Mouse (Mus musculus): ENCODE measurements around the gene Gm12666. TPM values are rescaled to one million over a fixed set of nuclear protein-coding genes. Genes with fewer than 3 reads are reported as not detected.
"Not testable (repeated sequence)": the region's sequence is repeated elsewhere in the genome, so short reads cannot be mapped to it uniquely, and the experiment has no call there.

The Gm12666 gene
- not detected in 2 replicates for polyA plus RNA-seq (2012; ENCODE audit: insufficient read depth, insufficient read length, missing spikeins)

DNA sequence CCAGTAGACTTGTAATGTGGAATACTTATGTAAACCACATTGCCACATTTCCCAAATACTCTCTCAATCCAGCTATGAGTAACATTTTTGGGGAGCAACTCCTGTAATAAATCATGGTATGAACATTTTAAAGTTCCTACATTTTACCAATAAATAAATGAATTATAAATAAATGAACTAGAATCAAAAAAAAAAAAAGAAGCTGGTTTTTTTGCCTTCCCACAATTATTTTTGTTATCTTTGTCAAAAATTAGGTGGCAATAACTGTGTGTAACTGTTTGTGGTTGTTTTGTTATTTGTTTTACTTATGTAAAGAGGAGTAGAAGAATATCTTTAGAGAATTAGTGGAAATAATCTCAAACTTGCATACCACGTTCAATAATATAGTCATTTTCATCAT is at the start of gene Gm12666:
Gene Gm12666 (minus strand): TSS at position 101 of the 400 bp plus-strand sequence.
- H3K27ac ChIP-seq (replicated peaks; ENCODE audit: low read depth, low read length); H3K4me3 ChIP-seq (ENCODE audit: insufficient read depth, low read depth, low read length); H3K4me1 ChIP-seq (ENCODE audit: control insufficient read depth, insufficient read depth, insufficient read length, low read length): not testable (repeated sequence)

DNA sequence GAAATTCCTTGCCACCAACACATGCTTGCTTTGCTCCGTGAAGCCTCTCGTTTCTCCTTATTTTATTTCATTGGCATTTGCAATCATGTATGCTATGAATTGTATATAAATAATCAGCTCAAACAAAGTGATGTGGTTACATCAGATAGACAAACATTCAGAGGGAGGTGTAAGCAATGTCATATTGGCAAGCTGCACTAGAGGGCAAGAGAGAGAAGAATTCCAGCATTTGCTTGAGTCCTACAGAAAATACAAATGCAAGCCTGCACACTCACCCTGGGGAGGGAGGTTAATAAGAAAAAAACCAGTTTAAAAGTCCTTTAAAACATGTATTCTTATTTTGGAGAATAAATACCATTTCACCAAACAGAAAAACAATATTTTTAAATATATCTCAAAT is 34.8 kb upstream of the Gm12666 start:
- Histone ChIP-seq H3K27ac (replicated peaks; ENCODE audit: low read depth, low read length) (no peak overlapping the region), H3K4me1 (ENCODE audit: control insufficient read depth, insufficient read depth, insufficient read length, low read length) (no peaks in the 10 kb centered on the region), H3K4me3 (ENCODE audit: insufficient read depth, low read depth, low read length) (no peak overlapping the region)

GRCm38 (mm10) chr4:92216286-92216685 is 24.7 kb upstream of the Gm12666 start:
- no peak overlapping the region for H3K4me3 ChIP-seq (ENCODE audit: insufficient read depth, low read depth, low read length)
- H3K4me1 ChIP-seq (ENCODE audit: control insufficient read depth, insufficient read depth, insufficient read length, low read length), result no peaks in the 10 kb centered on the region
- no peak overlapping the region for H3K27ac ChIP-seq (replicated peaks; ENCODE audit: low read depth, low read length)

- no peak overlapping the region for H3K27ac ChIP-seq (replicated peaks; ENCODE audit: low read depth, low read length)
- H3K4me3 ChIP-seq (ENCODE audit: insufficient read depth, low read depth, low read length), result no peak overlapping the region
Observed at GRCm38 (mm10) chr4:92152646-92153045, 38.9 kb downstream of the Gm12666 start.

GRCm38 (mm10) chr4:92147134-92147533 is 44.4 kb downstream of the Gm12666 start, which contains the start of gene Izumo3:
TSS of gene Izumo3 (minus strand) at chr4:92147234.
- no peak within 1 kb of the TSS for H3K27ac ChIP-seq (replicated peaks; ENCODE audit: low read depth, low read length)
- H3K4me1 ChIP-seq (ENCODE audit: control insufficient read depth, insufficient read depth, insufficient read length, low read length), result no peaks in the 10 kb centered on the region

More at GRCm38 (mm10) chr4:92152646-92153045, 38.9 kb downstream of the Gm12666 start:
- H3K4me1 ChIP-seq (ENCODE audit: control insufficient read depth, insufficient read depth, insufficient read length, low read length), result no peaks in the 10 kb centered on the region

More at GRCm38 (mm10) chr4:92147134-92147533, 44.4 kb downstream of the Gm12666 start, which contains the start of gene Izumo3:
- no peak within 1 kb of the TSS for H3K4me3 ChIP-seq (ENCODE audit: insufficient read depth, low read depth, low read length)

Other genes with a start within 250 kb of the Gm12666 start
- gene Izumo3, start 44.5 kb downstream of the Gm12666 start, polyA plus RNA-seq (2012; ENCODE audit: insufficient read depth, insufficient read length, missing spikeins), result not detected in 2 replicates

Data from brown adipose tissue, adult 24 weeks (tissue).